Mouse (Mus musculus) E14TG2a.4 (cell line): ENCODE data around the gene Amd1.

ENCODE experiments used
- CTCF ChIP-seq: conservative IDR thresholded peaks from 2 replicates; pipeline ENCODE4 v1.5.1; 2014; ENCODE audit warnings: low read length
- POU5F1 ChIP-seq: IDR thresholded peaks from 2 replicates; pipeline ENCODE4 v1.6.1; 2014; ENCODE audit warnings: low read length, borderline replicate concordance

DNA sequence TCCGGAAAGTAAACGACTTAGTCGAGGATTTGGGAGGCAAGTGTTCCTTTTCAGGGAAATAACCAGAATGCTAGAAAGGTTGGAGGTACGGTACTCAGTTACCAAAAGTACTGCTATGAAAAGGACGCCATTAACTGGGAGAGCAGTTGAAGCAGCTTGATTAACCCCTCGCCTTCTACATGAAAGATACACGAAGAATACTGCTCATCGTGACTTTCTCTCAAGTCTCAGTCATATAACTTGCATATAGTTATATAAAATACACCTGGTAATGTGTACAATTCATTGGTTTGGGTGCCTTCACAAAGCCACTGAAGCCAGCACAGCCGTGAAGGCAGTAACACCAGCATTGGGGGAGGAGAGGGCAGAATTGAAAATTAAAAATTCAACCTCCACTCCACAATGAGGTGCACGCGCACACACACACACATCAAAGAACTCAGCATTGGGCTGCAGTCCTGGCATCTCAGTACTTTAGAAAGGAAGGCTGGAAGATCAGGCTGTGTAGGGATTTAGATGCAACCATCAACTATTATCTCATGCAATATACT is 54.7 kb downstream of the Amd1 start:
- TF ChIP-seq CTCF (no peak), POU5F1 (no peak)
